Mouse (Mus musculus) heart, embryonic 10.5 days (tissue): ENCODE data around the gene Gch1. TPM values are rescaled to one million over a fixed set of nuclear protein-coding genes. Genes with fewer than 3 reads are reported as not detected.

Source experiments
- DNase-seq: peaks from one replicate; pipeline ENCODE4 v3.0.0-alpha.2; 2017; ENCODE audit warnings: low spot score
- H3K27ac ChIP-seq: fragments of 300-500 bp; sonication (generic); 2 replicates; pipeline ENCODE4 v1.5.1; 2016; ENCODE audit warnings: mild to moderate bottlenecking
- H3K27me3 ChIP-seq: fragments of 300-500 bp; sonication (generic); 2 replicates; pipeline ENCODE4 v1.6.1; 2016; ENCODE audit warnings: mild to moderate bottlenecking; ENCODE audit not compliant: poor library complexity, insufficient read depth, severe bottlenecking
- H3K36me3 ChIP-seq: fragments of 300-500 bp; sonication (generic); 2 replicates; pipeline ENCODE4 v1.6.1; 2016; ENCODE audit warnings: mild to moderate bottlenecking, moderate library complexity
- H3K4me1 ChIP-seq: fragments of 300-500 bp; sonication (generic); 2 replicates; pipeline ENCODE4 v1.6.1; 2016; ENCODE audit warnings: mild to moderate bottlenecking
- H3K4me3 ChIP-seq: fragments of 300-500 bp; sonication (generic); 2 replicates; pipeline ENCODE4 v1.5.1; 2016; ENCODE audit warnings: mild to moderate bottlenecking, moderate library complexity
- H3K9me3 ChIP-seq: fragments of 300-500 bp; sonication (generic); 2 replicates; pipeline ENCODE4 v1.6.1; 2016; ENCODE audit warnings: mild to moderate bottlenecking, moderate library complexity
- WGBS: fragments of 180-500 bp; shearing (Covaris S2); methylation state at CpG from one replicate; pipeline ENCODE4 v1.1.7; 2016; 5-methylcytosine and 5-hydroxymethylcytosine counted together
- polyA plus RNA-seq: library from polyadenylated mRNA; unstranded; fragments of >200 nt; fragmentation: Nextera tagmentation; extraction: Ambion mirVana; gene quantifications from 2 replicates; pipeline ENCODE4 v1.2.1, GENCODE M21; 2016

Gene Gch1
- polyA plus RNA-seq, result 6.5 and 8.1 TPM in 2 replicates

- H3K4me3 ChIP-seq, result peak within 1 kb of the TSS; percentile 87
- H3K36me3 ChIP-seq, result no peaks in the 10 kb centered on the region
- under 1% methylated on average over 68 of the region's 68 CpGs for WGBS
- H3K9me3 ChIP-seq, result no peaks in the 10 kb centered on the region
- peak within 1 kb of the TSS; percentile 82 for H3K27ac ChIP-seq
- 0 out of 2 replicates have a peak, but pooled peaks cover 11% of the 10 kb centered on the region for H3K4me1 ChIP-seq
- peak; percentile 92 for DNase-seq
- H3K27me3 ChIP-seq, result peaks cover 12% of the 10 kb centered on the region
These were observed at the start of gene Gch1 for GRCm38 (mm10) chr14:47188848-47189634. TSS of gene Gch1 (minus strand) at chr14:47189413.

- H3K36me3 ChIP-seq, result peaks cover 12% of the 10 kb centered on the region
- H3K4me1 ChIP-seq, result peaks cover 17% of the 10 kb centered on the region
- H3K27me3 ChIP-seq, result no peaks in the 10 kb centered on the region
- H3K4me3 ChIP-seq, result no peak overlapping the region
- WGBS, result 83% methylated on average over 4 of the region's 4 CpGs
- H3K27ac ChIP-seq, result no peak overlapping the region
- H3K9me3 ChIP-seq, result no peaks in the 10 kb centered on the region
- DNase-seq, result peak; percentile 55
These were observed 48.1 kb upstream of the Gch1 start for GRCm38 (mm10) chr14:47237286-47237685.

GRCm38 (mm10) chr14:47236491-47236890, 47.3 kb upstream of the Gch1 start:
- Histone ChIP-seq H3K36me3 (peaks cover 11% of the 10 kb centered on the region), H3K4me1 (peaks cover 16% of the 10 kb centered on the region), H3K27ac (no peak overlapping the region), H3K27me3 (no peaks in the 10 kb centered on the region), H3K4me3 (no peak overlapping the region), H3K9me3 (no peaks in the 10 kb centered on the region)
- peak; percentile 74 for DNase-seq
- WGBS, result 91% methylated on average over 7 of the region's 7 CpGs

- Histone ChIP-seq H3K4me3 (no peak overlapping the region), H3K36me3 (peaks cover 2% of the 10 kb centered on the region; the same call in 1 of the 2 replicates), H3K4me1 (peaks cover 14% of the 10 kb centered on the region), H3K27ac (no peak overlapping the region), H3K27me3 (no peaks in the 10 kb centered on the region), H3K9me3 (no peaks in the 10 kb centered on the region)
- 63% methylated on average over 5 of the region's 5 CpGs for WGBS
- peak; percentile 72 for DNase-seq
These were observed 45.5 kb upstream of the Gch1 start for GRCm38 (mm10) chr14:47234526-47235250.

- Histone ChIP-seq H3K4me1 (peaks cover 16% of the 10 kb centered on the region), H3K27ac (no peak overlapping the region), H3K27me3 (no peaks in the 10 kb centered on the region), H3K9me3 (no peaks in the 10 kb centered on the region), H3K36me3 (no peaks in the 10 kb centered on the region; the same call in 1 of the 2 replicates), H3K4me3 (no peak overlapping the region)
- 84% methylated on average over 3 of the region's 3 CpGs for WGBS
- DNase-seq, result peak; percentile 19
These were observed 44.8 kb upstream of the Gch1 start for GRCm38 (mm10) chr14:47234032-47234431.

- WGBS, result 25% methylated on average over 2 of the region's 2 CpGs
- H3K36me3 ChIP-seq, result no peaks in the 10 kb centered on the region; the same call in 1 of the 2 replicates
- H3K9me3 ChIP-seq, result no peaks in the 10 kb centered on the region
- no peaks in the 10 kb centered on the region for H3K27me3 ChIP-seq
- peak; percentile 75 for DNase-seq
- no peak overlapping the region for H3K4me3 ChIP-seq
- H3K27ac ChIP-seq, result no peak overlapping the region
- H3K4me1 ChIP-seq, result peaks cover 16% of the 10 kb centered on the region
These were observed 44.4 kb upstream of the Gch1 start for GRCm38 (mm10) chr14:47233602-47234001.

GRCm38 (mm10) chr14:47229796-47230376, 40.7 kb upstream of the Gch1 start:
- H3K9me3 ChIP-seq, result no peaks in the 10 kb centered on the region
- DNase-seq, result no peak
- peak overlapping the region; percentile 52 for H3K27ac ChIP-seq
- WGBS, result 57% methylated on average over 11 of the region's 11 CpGs
- no peaks in the 10 kb centered on the region for H3K36me3 ChIP-seq
- H3K4me1 ChIP-seq, result peaks cover 16% of the 10 kb centered on the region
- H3K4me3 ChIP-seq, result no peak overlapping the region
- no peaks in the 10 kb centered on the region for H3K27me3 ChIP-seq

GRCm38 (mm10) chr14:47225931-47226330, 36.7 kb upstream of the Gch1 start:
- Histone ChIP-seq H3K27ac (no peak overlapping the region), H3K4me3 (no peak overlapping the region), H3K4me1 (peaks cover 9% of the 10 kb centered on the region), H3K36me3 (no peaks in the 10 kb centered on the region), H3K27me3 (no peaks in the 10 kb centered on the region), H3K9me3 (no peaks in the 10 kb centered on the region)
- WGBS, result 85% methylated on average over 8 of the region's 8 CpGs
- peak; percentile 48 for DNase-seq

- peaks cover 3% of the 10 kb centered on the region for H3K4me1 ChIP-seq
- H3K9me3 ChIP-seq, result no peaks in the 10 kb centered on the region
- 77% methylated on average over 10 of the region's 10 CpGs for WGBS
- DNase-seq, result no peak
- no peak overlapping the region for H3K4me3 ChIP-seq
- H3K27me3 ChIP-seq, result no peaks in the 10 kb centered on the region
- H3K36me3 ChIP-seq, result no peaks in the 10 kb centered on the region
- no peak overlapping the region for H3K27ac ChIP-seq
These were observed 35.5 kb upstream of the Gch1 start for GRCm38 (mm10) chr14:47224476-47225325.

- Histone ChIP-seq H3K4me3 (no peak overlapping the region), H3K36me3 (no peaks in the 10 kb centered on the region), H3K4me1 (no peaks in the 10 kb centered on the region), H3K27me3 (no peaks in the 10 kb centered on the region), H3K9me3 (no peaks in the 10 kb centered on the region), H3K27ac (no peak overlapping the region)
- DNase-seq, result peak; percentile 67
- 70% methylated on average over 11 of the region's 11 CpGs for WGBS
These were observed 33.6 kb upstream of the Gch1 start for GRCm38 (mm10) chr14:47222631-47223450.

GRCm38 (mm10) chr14:47221567-47221966, 32.4 kb upstream of the Gch1 start:
- peak; percentile 55 for DNase-seq
- Histone ChIP-seq H3K27ac (no peak overlapping the region), H3K36me3 (no peaks in the 10 kb centered on the region), H3K4me1 (no peaks in the 10 kb centered on the region), H3K27me3 (no peaks in the 10 kb centered on the region), H3K4me3 (no peak overlapping the region), H3K9me3 (no peaks in the 10 kb centered on the region)
- 85% methylated on average over 11 of the region's 11 CpGs for WGBS
